Mouse (Mus musculus) G1E (cell line): Measurements from ENCODE around the gene Katnal1.

Experiments used
- GATA1 ChIP-seq: IDR thresholded peaks from 2 replicates; pipeline ENCODE4 v1.6.1; 2012; ENCODE audit warnings: borderline replicate concordance, low read length, inconsistent platforms, mixed read lengths
- TAL1 ChIP-seq: conservative IDR thresholded peaks from 2 replicates; pipeline ENCODE4 v1.6.1; 2012; ENCODE audit warnings: low read depth, low read length, inconsistent platforms, mixed read lengths

- TF ChIP-seq GATA1 (no peak), TAL1 (no peak)
Observed at GRCm38 (mm10) chr5:148973019-148973668, 44.0 kb upstream of the Katnal1 start.
